Mouse (Mus musculus): ENCODE results near the gene Map3k10. TPM values are rescaled to one million over a fixed set of nuclear protein-coding genes. Genes with fewer than 3 reads are reported as not detected.

Map3k10 gene
- polyA plus RNA-seq, 1 experiment from 2014 or later, result 3.8 TPM

GRCm38 (mm10) chr7:27622234-27622633 is 52.2 kb downstream of the Map3k10 start:
- H3K27me3 ChIP-seq (ENCODE audit: control insufficient read depth, insufficient read depth, low read length), result no peaks in the 10 kb centered on the region
- H3K27ac ChIP-seq (replicated peaks in 1 of 2; ENCODE audit: control insufficient read depth in 1 of 2, insufficient read depth in 1 of 2, low read depth in 2 of 2, low read length in 2 of 2), result no peak overlapping the region
- no peak overlapping the region for H3K9ac ChIP-seq (ENCODE audit: low read length)
- no peaks in the 10 kb centered on the region for H3K4me1 ChIP-seq (ENCODE audit: control insufficient read depth in 2 of 2, insufficient read depth in 2 of 2, low read length in 2 of 2)
- no peaks in the 10 kb centered on the region for H3K9me3 ChIP-seq (ENCODE audit: control insufficient read depth, low read length)
- no peak for ATAC-seq (ENCODE audit: insufficient number of reproducible peaks, insufficient read depth, low FRiP score, low read depth)
- WGBS, result 68% methylated on average over 1 of the region's 1 CpGs
- H3K4me3 ChIP-seq (ENCODE audit: control insufficient read depth in 1 of 2, insufficient read depth in 1 of 2, low read depth in 1 of 2, low read length in 2 of 2), result no peak overlapping the region
- H3K36me3 ChIP-seq (ENCODE audit: control insufficient read depth, insufficient read depth, low read length), result peaks cover 98% of the 10 kb centered on the region
- no peak overlapping the region for H3K4me2 ChIP-seq (ENCODE audit: low read length)

GRCm38 (mm10) chr7:27621028-27621427 is 53.4 kb downstream of the Map3k10 start:
- no peak for ATAC-seq (ENCODE audit: insufficient number of reproducible peaks, insufficient read depth, low FRiP score, low read depth)
- WGBS, result 77% methylated on average over 6 of the region's 6 CpGs
- H3K4me2 ChIP-seq (ENCODE audit: low read length), result no peak overlapping the region

GRCm38 (mm10) chr7:27613751-27614499 is 60.5 kb downstream of the Map3k10 start:
- Histone ChIP-seq H3K36me3 (ENCODE audit: control insufficient read depth, insufficient read depth, low read length) (peaks cover 52% of the 10 kb centered on the region), H3K4me1 (ENCODE audit: control insufficient read depth in 2 of 2, insufficient read depth in 2 of 2, low read length in 2 of 2) (peaks cover 13 to 25% of the 10 kb centered on the region in 2 experiments), H3K4me2 (ENCODE audit: low read length) (no peak overlapping the region), H3K27ac (replicated peaks in 1 of 2; ENCODE audit: control insufficient read depth in 1 of 2, insufficient read depth in 1 of 2, low read depth in 2 of 2, low read length in 2 of 2) (no peak overlapping the region), H3K27me3 (ENCODE audit: control insufficient read depth, insufficient read depth, low read length) (no peaks in the 10 kb centered on the region), H3K4me3 (ENCODE audit: control insufficient read depth in 1 of 2, insufficient read depth in 1 of 2, low read depth in 1 of 2, low read length in 2 of 2) (no peak overlapping the region), H3K9me3 (ENCODE audit: control insufficient read depth, low read length) (no peaks in the 10 kb centered on the region), H3K9ac (ENCODE audit: low read length) (no peak overlapping the region)
- 77% methylated on average over 8 of the region's 8 CpGs for WGBS
- ATAC-seq (ENCODE audit: insufficient number of reproducible peaks, insufficient read depth, low FRiP score, low read depth), result no peak

More at GRCm38 (mm10) chr7:27621028-27621427, 53.4 kb downstream of the Map3k10 start:
- Histone ChIP-seq H3K27ac (replicated peaks in 1 of 2; ENCODE audit: control insufficient read depth in 1 of 2, insufficient read depth in 1 of 2, low read depth in 2 of 2, low read length in 2 of 2) (no peak overlapping the region), H3K36me3 (ENCODE audit: control insufficient read depth, insufficient read depth, low read length) (peaks cover 99% of the 10 kb centered on the region), H3K27me3 (ENCODE audit: control insufficient read depth, insufficient read depth, low read length) (no peaks in the 10 kb centered on the region), H3K9me3 (ENCODE audit: control insufficient read depth, low read length) (no peaks in the 10 kb centered on the region), H3K4me3 (ENCODE audit: control insufficient read depth in 1 of 2, insufficient read depth in 1 of 2, low read depth in 1 of 2, low read length in 2 of 2) (no peak overlapping the region), H3K4me1 (ENCODE audit: control insufficient read depth in 2 of 2, insufficient read depth in 2 of 2, low read length in 2 of 2) (no peaks in the 10 kb centered on the region), H3K9ac (ENCODE audit: low read length) (no peak overlapping the region)

GRCm38 (mm10) chr7:27612940-27613339 is 61.5 kb downstream of the Map3k10 start:
- H3K9me3 ChIP-seq (ENCODE audit: control insufficient read depth, low read length), result no peaks in the 10 kb centered on the region
- peaks cover 21 to 35% of the 10 kb centered on the region in 2 experiments for H3K4me1 ChIP-seq (ENCODE audit: control insufficient read depth in 2 of 2, insufficient read depth in 2 of 2, low read length in 2 of 2)
- H3K27me3 ChIP-seq (ENCODE audit: control insufficient read depth, insufficient read depth, low read length), result no peaks in the 10 kb centered on the region
- peaks cover 46% of the 10 kb centered on the region for H3K36me3 ChIP-seq (ENCODE audit: control insufficient read depth, insufficient read depth, low read length)
- no peak overlapping the region for H3K9ac ChIP-seq (ENCODE audit: low read length)
- no peak overlapping the region for H3K4me3 ChIP-seq (ENCODE audit: control insufficient read depth in 1 of 2, insufficient read depth in 1 of 2, low read depth in 1 of 2, low read length in 2 of 2)
- H3K27ac ChIP-seq (replicated peaks in 1 of 2; ENCODE audit: control insufficient read depth in 1 of 2, insufficient read depth in 1 of 2, low read depth in 2 of 2, low read length in 2 of 2), result no peak overlapping the region
- no peak overlapping the region for H3K4me2 ChIP-seq (ENCODE audit: low read length)
- no peak for ATAC-seq (ENCODE audit: insufficient number of reproducible peaks, insufficient read depth, low FRiP score, low read depth)
- 59% methylated on average over 4 of the region's 4 CpGs for WGBS

- H3K9me3 ChIP-seq (ENCODE audit: control insufficient read depth, low read length), result no peaks in the 10 kb centered on the region
- H3K4me1 ChIP-seq (ENCODE audit: control insufficient read depth in 2 of 2, insufficient read depth in 2 of 2, low read length in 2 of 2), result peaks cover 42 to 56% of the 10 kb centered on the region in 2 experiments
- H3K4me3 ChIP-seq (ENCODE audit: control insufficient read depth in 1 of 2, insufficient read depth in 1 of 2, low read depth in 1 of 2, low read length in 2 of 2), result no peak overlapping the region
- H3K4me2 ChIP-seq (ENCODE audit: low read length), result no peak overlapping the region
- ATAC-seq (ENCODE audit: insufficient number of reproducible peaks, insufficient read depth, low FRiP score, low read depth), result no peak
- H3K9ac ChIP-seq (ENCODE audit: low read length), result no peak overlapping the region
- H3K27me3 ChIP-seq (ENCODE audit: control insufficient read depth, insufficient read depth, low read length), result no peaks in the 10 kb centered on the region
- WGBS, result 88% methylated on average over 5 of the region's 5 CpGs
- H3K36me3 ChIP-seq (ENCODE audit: control insufficient read depth, insufficient read depth, low read length), result peaks cover 26% of the 10 kb centered on the region
- H3K27ac ChIP-seq (replicated peaks in 1 of 2; ENCODE audit: control insufficient read depth in 1 of 2, insufficient read depth in 1 of 2, low read depth in 2 of 2, low read length in 2 of 2), result no peak overlapping the region
These were observed 63.5 kb downstream of the Map3k10 start for GRCm38 (mm10) chr7:27610871-27611270.

- Histone ChIP-seq H3K4me2 (ENCODE audit: low read length) (no peak overlapping the region), H3K27me3 (ENCODE audit: control insufficient read depth, insufficient read depth, low read length) (no peaks in the 10 kb centered on the region), H3K9me3 (ENCODE audit: control insufficient read depth, low read length) (no peaks in the 10 kb centered on the region), H3K9ac (ENCODE audit: low read length) (no peak overlapping the region), H3K4me3 (ENCODE audit: control insufficient read depth in 1 of 2, insufficient read depth in 1 of 2, low read depth in 1 of 2, low read length in 2 of 2) (no peak overlapping the region), H3K27ac (replicated peaks in 1 of 2; ENCODE audit: control insufficient read depth in 1 of 2, insufficient read depth in 1 of 2, low read depth in 2 of 2, low read length in 2 of 2) (no peak overlapping the region), H3K36me3 (ENCODE audit: control insufficient read depth, insufficient read depth, low read length) (peaks cover 22% of the 10 kb centered on the region), H3K4me1 (ENCODE audit: control insufficient read depth in 2 of 2, insufficient read depth in 2 of 2, low read length in 2 of 2) (peaks cover 47 to 61% of the 10 kb centered on the region in 2 experiments)
- 92% methylated on average over 3 of the region's 3 CpGs for WGBS
- ATAC-seq (ENCODE audit: insufficient number of reproducible peaks, insufficient read depth, low FRiP score, low read depth), result no peak
These were observed 64.0 kb downstream of the Map3k10 start for GRCm38 (mm10) chr7:27610370-27610769.

- Histone ChIP-seq H3K4me1 (ENCODE audit: control insufficient read depth in 2 of 2, insufficient read depth in 2 of 2, low read length in 2 of 2) (peaks cover 48 to 68% of the 10 kb centered on the region in 2 experiments), H3K9ac (ENCODE audit: low read length) (no peak overlapping the region), H3K9me3 (ENCODE audit: control insufficient read depth, low read length) (no peaks in the 10 kb centered on the region), H3K4me3 (ENCODE audit: control insufficient read depth in 1 of 2, insufficient read depth in 1 of 2, low read depth in 1 of 2, low read length in 2 of 2) (no peak overlapping the region), H3K4me2 (ENCODE audit: low read length) (peak overlapping the region; percentile 2; the same call in 1 of the 2 replicates), H3K36me3 (ENCODE audit: control insufficient read depth, insufficient read depth, low read length) (peaks cover 22% of the 10 kb centered on the region), H3K27ac (replicated peaks in 1 of 2; ENCODE audit: control insufficient read depth in 1 of 2, insufficient read depth in 1 of 2, low read depth in 2 of 2, low read length in 2 of 2) (peak overlapping the region; percentile 55 to 72; a peak in 3 of 4 replicates), H3K27me3 (ENCODE audit: control insufficient read depth, insufficient read depth, low read length) (no peaks in the 10 kb centered on the region)
- 11% methylated on average over 2 of the region's 2 CpGs for WGBS
- no peak for ATAC-seq (ENCODE audit: insufficient number of reproducible peaks, insufficient read depth, low FRiP score, low read depth)
These were observed 64.7 kb downstream of the Map3k10 start for GRCm38 (mm10) chr7:27609688-27610087.

Measured in heart, embryonic 14.5 days (tissue).